Mouse (Mus musculus) ES-Bruce4 (cell line): Measurements from ENCODE around the gene Coro6. TPM values are rescaled to one million over a fixed set of nuclear protein-coding genes. Genes with fewer than 3 reads are reported as not detected.

Experiments used
- H3K27ac ChIP-seq: 2 replicates; pipeline ENCODE4 v1.5.1; 2012; ENCODE audit warnings: low read length, inconsistent platforms; ENCODE audit not compliant: insufficient read depth
- H3K27me3 ChIP-seq: 2 replicates; pipeline ENCODE4 v1.6.1; 2012; ENCODE audit warnings: mild to moderate bottlenecking, low read length, inconsistent platforms; ENCODE audit not compliant: control insufficient read depth, poor library complexity, insufficient read depth, severe bottlenecking
- H3K36me3 ChIP-seq: 2 replicates; pipeline ENCODE4 v1.6.1; 2012; ENCODE audit warnings: inconsistent platforms, mild to moderate bottlenecking, low read length, moderate library complexity; ENCODE audit not compliant: control insufficient read depth, poor library complexity, insufficient read depth, severe bottlenecking
- H3K4me1 ChIP-seq: one replicate; pipeline ENCODE4 v1.8.1; 2011; ENCODE audit warnings: low read length; ENCODE audit not compliant: control insufficient read depth, insufficient read depth
- H3K4me3 ChIP-seq: 2 replicates; pipeline ENCODE4 v1.5.1; 2011; ENCODE audit warnings: low read depth, mild to moderate bottlenecking, low read length
- H3K9ac ChIP-seq: 2 replicates; pipeline ENCODE4 v1.6.1; 2012; ENCODE audit warnings: low read depth, mild to moderate bottlenecking, inconsistent platforms; ENCODE audit not compliant: poor library complexity, severe bottlenecking
- H3K9me3 ChIP-seq: replicated peaks from 2 replicates; pipeline ENCODE4 v1.6.1; 2012; ENCODE audit warnings: mild to moderate bottlenecking, low read length, inconsistent platforms; ENCODE audit not compliant: control insufficient read depth, poor library complexity, insufficient read depth, severe bottlenecking
- CTCF ChIP-seq: IDR thresholded peaks from one replicate; pipeline ENCODE4 v1.8.1; 2011; ENCODE audit warnings: low read depth, low read length
- EP300 ChIP-seq: IDR thresholded peaks from 2 replicates; pipeline ENCODE4 v1.6.1; 2011; ENCODE audit warnings: low read depth, low read length; ENCODE audit not compliant: insufficient read depth
- POLR2A ChIP-seq: IDR thresholded peaks from one replicate; pipeline ENCODE4 v1.8.1; 2011; ENCODE audit warnings: low read length; ENCODE audit not compliant: insufficient read depth
- polyA plus RNA-seq: library from polyadenylated mRNA; stranded (reverse); fragments of >200 nt; gene quantifications from 2 replicates; pipeline ENCODE4 v1.2.4, GENCODE M21; 2011; ENCODE audit warnings: low read depth; ENCODE audit not compliant: missing spikeins, insufficient read depth, insufficient read length

Gene Coro6
- polyA plus RNA-seq, 1 experiment = 1.8 TPM

- H3K9ac ChIP-seq = no peak overlapping the region
- no peak overlapping the region for H3K4me3 ChIP-seq
Observed at GRCm38 (mm10) chr11:77483043-77483442, 20.8 kb downstream of the Coro6 start.

GRCm38 (mm10) chr11:77483510-77484255, 21.5 kb downstream of the Coro6 start:
- Histone ChIP-seq H3K4me3 (no peak overlapping the region), H3K27ac (no peak overlapping the region), H3K36me3 (no peaks in the 10 kb centered on the region), H3K4me1 (no peaks in the 10 kb centered on the region), H3K9ac (no peak overlapping the region), H3K9me3 (no peaks in the 10 kb centered on the region), H3K27me3 (no peaks in the 10 kb centered on the region)
- TF ChIP-seq POLR2A (no peak), CTCF (no peak), EP300 (no peak)

More at GRCm38 (mm10) chr11:77483043-77483442, 20.8 kb downstream of the Coro6 start:
- Histone ChIP-seq H3K4me1 (no peaks in the 10 kb centered on the region), H3K36me3 (no peaks in the 10 kb centered on the region), H3K27ac (no peak overlapping the region), H3K9me3 (no peaks in the 10 kb centered on the region), H3K27me3 (no peaks in the 10 kb centered on the region)
- TF ChIP-seq POLR2A = no peak
- no peak for TF ChIP-seq CTCF
- TF ChIP-seq EP300 = no peak

- Histone ChIP-seq H3K9me3 (no peaks in the 10 kb centered on the region), H3K4me1 (no peaks in the 10 kb centered on the region), H3K4me3 (no peak overlapping the region), H3K36me3 (no peaks in the 10 kb centered on the region), H3K27ac (no peak overlapping the region), H3K9ac (no peak overlapping the region), H3K27me3 (peaks cover 5% of the 10 kb centered on the region)
- no peak for TF ChIP-seq EP300
- TF ChIP-seq CTCF = no peak
- no peak for TF ChIP-seq POLR2A
Observed at GRCm38 (mm10) chr11:77485229-77485628, 23.0 kb downstream of the Coro6 start.

GRCm38 (mm10) chr11:77486798-77487197, 24.6 kb downstream of the Coro6 start:
- TF ChIP-seq CTCF (no peak), EP300 (no peak)
- H3K36me3 ChIP-seq = no peaks in the 10 kb centered on the region
- no peak overlapping the region for H3K9ac ChIP-seq
- H3K9me3 ChIP-seq = no peaks in the 10 kb centered on the region
- no peaks in the 10 kb centered on the region for H3K4me1 ChIP-seq
- peaks cover 5% of the 10 kb centered on the region for H3K27me3 ChIP-seq
- no peak overlapping the region for H3K4me3 ChIP-seq
- H3K27ac ChIP-seq = no peak overlapping the region

- peak overlapping the region; percentile 64 for H3K4me3 ChIP-seq
- H3K36me3 ChIP-seq = no peaks in the 10 kb centered on the region
- no peaks in the 10 kb centered on the region for H3K4me1 ChIP-seq
- peaks cover 5% of the 10 kb centered on the region for H3K27me3 ChIP-seq
- TF ChIP-seq POLR2A = no peak
- TF ChIP-seq EP300 = no peak
- TF ChIP-seq CTCF = no peak
- peak overlapping the region; percentile 89 for H3K9ac ChIP-seq
- no peak overlapping the region for H3K27ac ChIP-seq
- H3K9me3 ChIP-seq = no peaks in the 10 kb centered on the region
Observed at GRCm38 (mm10) chr11:77488771-77489581, 26.8 kb downstream of the Coro6 start.
